Mouse (Mus musculus) embryonic facial prominence, embryonic 13.5 days (tissue): ENCODE measurements around the gene Egfl6. TPM values are rescaled to one million over a fixed set of nuclear protein-coding genes. Genes with fewer than 3 reads are reported as not detected.

ENCODE experiments used
- ATAC-seq: fragments of 200-750 bp; cut with Nextera tagmentation; 2 replicates; pipeline ENCODE4 v1.8.0; 2017; ENCODE audit warnings: low read depth; ENCODE audit not compliant: insufficient number of reproducible peaks, insufficient read depth, low FRiP score, low TSS enrichment
- H3K27ac ChIP-seq: fragments of 300-500 bp; sonication (generic); 2 replicates; pipeline ENCODE4 v1.5.1; 2015; ENCODE audit warnings: moderate library complexity, mild to moderate bottlenecking, inconsistent platforms
- H3K27me3 ChIP-seq: fragments of 300-500 bp; sonication (generic); 2 replicates; pipeline ENCODE4 v1.6.1; 2015; ENCODE audit warnings: mild to moderate bottlenecking, inconsistent platforms
- H3K36me3 ChIP-seq: fragments of 300-500 bp; sonication (generic); 2 replicates; pipeline ENCODE4 v1.6.1; 2015; ENCODE audit warnings: mild to moderate bottlenecking, inconsistent platforms
- H3K4me1 ChIP-seq: fragments of 300-500 bp; sonication (generic); 2 replicates; pipeline ENCODE4 v1.6.1; 2015; ENCODE audit warnings: inconsistent platforms
- H3K4me2 ChIP-seq: fragments of 300-500 bp; sonication (generic); 2 replicates; pipeline ENCODE4 v1.6.1; 2015; ENCODE audit warnings: moderate library complexity, mild to moderate bottlenecking, inconsistent platforms
- H3K4me3 ChIP-seq: fragments of 300-500 bp; sonication (generic); 2 replicates; pipeline ENCODE4 v1.5.1; 2015; ENCODE audit warnings: mild to moderate bottlenecking, inconsistent platforms
- H3K9ac ChIP-seq: fragments of 300-500 bp; sonication (generic); 2 replicates; pipeline ENCODE4 v1.6.1; 2015; ENCODE audit warnings: mild to moderate bottlenecking, inconsistent platforms
- H3K9me3 ChIP-seq: fragments of 300-500 bp; sonication (generic); 2 replicates; pipeline ENCODE4 v1.6.1; 2016; ENCODE audit warnings: inconsistent platforms
- WGBS: fragments of 180-500 bp; shearing (Covaris S2); methylation state at CpG from one replicate; pipeline ENCODE4 v1.1.7; 2015; ENCODE audit warnings: mixed read lengths; 5-methylcytosine and 5-hydroxymethylcytosine counted together
- polyA plus RNA-seq: library from polyadenylated mRNA; unstranded; fragments of >200 nt; fragmentation: Nextera tagmentation; extraction: Ambion mirVana; gene quantifications from 2 replicates; pipeline ENCODE4 v1.2.1, GENCODE M21; 2015

Egfl6 gene
- 130 and 154 TPM in 2 replicates for polyA plus RNA-seq

- Histone ChIP-seq H3K9ac (peak within 1 kb of the TSS; percentile 70), H3K4me2 (peak within 1 kb of the TSS; percentile 77), H3K4me1 (no peaks in the 10 kb centered on the region), H3K36me3 (no peaks in the 10 kb centered on the region), H3K27ac (peak within 1 kb of the TSS; percentile 55), H3K27me3 (peaks cover 57% of the 10 kb centered on the region), H3K4me3 (peak within 1 kb of the TSS; percentile 49), H3K9me3 (no peaks in the 10 kb centered on the region)
- ATAC-seq: 0 out of 2 replicates have a peak, but pooled peaks have one; percentile 67
- WGBS: 22% methylated on average over 39 of the region's 39 CpGs
Measured at GRCm38 (mm10) chrX:166584947-166585824, at the start of gene Egfl6. Egfl6 (minus strand) TSS chrX:166585720.

- peak overlapping the region; percentile 82 for H3K27ac ChIP-seq
- no peak overlapping the region for H3K9ac ChIP-seq
- H3K4me3 ChIP-seq: no peak overlapping the region
- no peaks in the 10 kb centered on the region for H3K36me3 ChIP-seq
- peaks cover 4% of the 10 kb centered on the region for H3K4me1 ChIP-seq
- H3K4me2 ChIP-seq: no peak overlapping the region
- 40% methylated on average over 3 of the region's 3 CpGs for WGBS
- H3K27me3 ChIP-seq: peaks cover 29% of the 10 kb centered on the region
- 0 out of 2 replicates have a peak, but pooled peaks have one; percentile 20 for ATAC-seq
- no peaks in the 10 kb centered on the region for H3K9me3 ChIP-seq
Measured at GRCm38 (mm10) chrX:166626866-166627570, 41.5 kb upstream of the Egfl6 start.

- H3K9me3 ChIP-seq: no peaks in the 10 kb centered on the region
- 53% methylated on average over 4 of the region's 4 CpGs for WGBS
- peaks cover 4% of the 10 kb centered on the region for H3K4me1 ChIP-seq
- peaks cover 32% of the 10 kb centered on the region for H3K27me3 ChIP-seq
- no peak overlapping the region for H3K4me3 ChIP-seq
- no peak for ATAC-seq
- H3K9ac ChIP-seq: no peak overlapping the region
- no peak overlapping the region for H3K4me2 ChIP-seq
- no peaks in the 10 kb centered on the region for H3K36me3 ChIP-seq
- peak overlapping the region; percentile 82 for H3K27ac ChIP-seq
Measured at GRCm38 (mm10) chrX:166626174-166626573, 40.7 kb upstream of the Egfl6 start.

DNA sequence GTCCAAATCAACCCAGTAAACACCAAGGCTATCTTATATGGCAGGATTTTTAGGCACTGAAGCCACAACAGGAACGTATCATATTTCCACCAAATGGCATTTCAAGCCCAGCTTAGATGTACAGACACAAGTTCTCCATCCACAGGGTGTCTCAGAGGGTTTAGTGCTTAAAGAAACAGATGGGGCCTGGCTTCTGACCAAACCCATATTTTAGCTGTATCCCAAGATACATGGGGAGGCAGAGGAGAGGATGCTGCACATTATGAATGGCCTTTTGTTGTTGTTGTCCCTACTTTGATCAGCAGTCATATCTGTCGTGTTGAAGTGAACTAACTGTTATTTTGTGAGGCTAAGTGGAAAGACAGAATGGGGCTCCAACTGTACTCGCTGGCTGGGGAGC lies 37.7 kb upstream of the Egfl6 start:
- H3K9ac ChIP-seq: no peak overlapping the region
- ATAC-seq: no peak
- no peaks in the 10 kb centered on the region for H3K36me3 ChIP-seq
- H3K27me3 ChIP-seq: peaks cover 59% of the 10 kb centered on the region
- H3K4me3 ChIP-seq: no peak overlapping the region
- H3K4me1 ChIP-seq: peaks cover 4% of the 10 kb centered on the region
- H3K27ac ChIP-seq: no peak overlapping the region
- 58% methylated on average over 3 of the region's 3 CpGs for WGBS
- H3K9me3 ChIP-seq: no peaks in the 10 kb centered on the region
- H3K4me2 ChIP-seq: no peak overlapping the region

- Histone ChIP-seq H3K4me3 (no peak overlapping the region), H3K27ac (no peak overlapping the region), H3K27me3 (peaks cover 56% of the 10 kb centered on the region), H3K4me1 (peaks cover under 1% of the 10 kb centered on the region; the same call in 1 of the 2 replicates), H3K9ac (no peak overlapping the region), H3K4me2 (no peak overlapping the region), H3K9me3 (no peaks in the 10 kb centered on the region), H3K36me3 (no peaks in the 10 kb centered on the region)
- ATAC-seq: no peak
- WGBS: 67% methylated on average over 9 of the region's 9 CpGs
Measured at GRCm38 (mm10) chrX:166621560-166622301, 36.2 kb upstream of the Egfl6 start.

- Histone ChIP-seq H3K4me3 (no peak overlapping the region), H3K9ac (no peak overlapping the region), H3K4me2 (no peak overlapping the region), H3K36me3 (no peaks in the 10 kb centered on the region), H3K27ac (no peak overlapping the region), H3K4me1 (no peaks in the 10 kb centered on the region), H3K9me3 (no peaks in the 10 kb centered on the region), H3K27me3 (peaks cover 52% of the 10 kb centered on the region)
- 62% methylated on average over 6 of the region's 6 CpGs for WGBS
- ATAC-seq: no peak
Measured at GRCm38 (mm10) chrX:166620900-166621299, 35.4 kb upstream of the Egfl6 start.

DNA sequence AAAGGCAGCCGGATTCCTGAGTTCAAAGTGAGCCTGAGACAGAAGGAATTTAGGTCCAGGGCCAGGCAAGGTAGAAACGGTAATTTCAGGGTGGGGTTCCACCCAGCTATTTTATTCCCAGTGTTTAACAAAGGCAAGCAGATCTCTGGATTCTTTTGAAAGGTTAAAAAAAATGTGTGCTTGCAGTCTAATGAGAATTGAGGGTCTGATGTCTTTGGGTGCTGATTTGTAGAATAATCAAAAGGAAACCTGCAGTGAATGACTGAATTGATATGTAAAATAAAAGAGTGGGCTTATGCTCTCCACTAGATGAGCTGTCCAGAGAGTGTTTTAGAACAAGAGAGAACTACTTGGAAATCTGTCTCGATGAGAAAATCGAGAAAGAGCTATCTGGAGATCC lies 33.6 kb upstream of the Egfl6 start:
- H3K36me3 ChIP-seq: no peaks in the 10 kb centered on the region
- 76% methylated on average over 4 of the region's 4 CpGs for whole genome bisulfite sequencing
- no peaks in the 10 kb centered on the region for H3K4me1 ChIP-seq
- H3K9me3 ChIP-seq: no peaks in the 10 kb centered on the region
- H3K4me2 ChIP-seq: no peak overlapping the region
- no peak overlapping the region for H3K27ac ChIP-seq
- no peak overlapping the region for H3K9ac ChIP-seq
- H3K27me3 ChIP-seq: peaks cover 53% of the 10 kb centered on the region
- ATAC-seq: no peak
- no peak overlapping the region for H3K4me3 ChIP-seq

DNA sequence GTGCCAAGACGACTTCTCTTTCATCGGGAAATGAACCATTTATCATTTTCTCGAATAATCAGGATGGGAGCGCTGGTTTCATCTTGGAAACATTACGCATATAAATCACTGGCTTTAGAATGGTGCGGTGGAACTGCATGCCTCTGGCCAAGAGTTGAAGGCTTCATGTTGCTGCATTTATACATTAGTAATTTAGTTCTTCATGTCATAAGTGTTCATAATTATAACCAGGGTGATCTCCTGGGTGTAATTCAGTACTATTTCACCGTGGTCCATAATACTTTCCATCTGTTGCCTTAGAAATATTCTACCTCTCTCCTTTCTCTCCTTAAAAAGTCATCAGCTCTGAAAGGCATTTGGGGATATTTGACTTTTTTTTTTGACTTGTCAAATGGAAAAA lies 29.7 kb upstream of the Egfl6 start:
- peak overlapping the region; percentile 44; the same call in 1 of the 2 replicates for H3K27ac ChIP-seq
- H3K9ac ChIP-seq: no peak overlapping the region
- H3K4me1 ChIP-seq: no peaks in the 10 kb centered on the region
- H3K4me3 ChIP-seq: no peak overlapping the region
- H3K4me2 ChIP-seq: no peak overlapping the region
- peaks cover 49% of the 10 kb centered on the region for H3K27me3 ChIP-seq
- H3K36me3 ChIP-seq: no peaks in the 10 kb centered on the region
- no peak for ATAC-seq
- H3K9me3 ChIP-seq: no peaks in the 10 kb centered on the region
- WGBS: 56% methylated on average over 7 of the region's 7 CpGs

DNA sequence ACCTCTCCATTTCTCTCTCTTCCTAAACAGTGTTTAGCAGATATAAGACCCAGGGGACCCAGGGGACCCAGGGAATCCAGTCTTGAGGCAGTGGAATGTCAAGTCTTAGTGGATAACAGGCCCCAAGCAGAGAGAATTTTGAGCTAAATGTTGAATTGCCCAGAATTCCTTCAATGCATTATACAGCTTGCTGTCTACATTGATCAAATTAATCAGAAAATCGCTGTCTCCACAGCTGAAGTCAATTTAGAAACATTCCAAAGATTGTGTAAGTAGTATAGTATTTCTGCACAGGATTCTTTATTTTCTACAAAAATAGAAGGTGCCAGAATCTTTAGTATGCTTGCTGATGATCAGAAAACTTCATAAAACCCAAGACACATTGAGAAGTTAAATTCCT lies 9.4 kb downstream of the Egfl6 start:
- no peak overlapping the region for H3K4me3 ChIP-seq
- no peaks in the 10 kb centered on the region for H3K4me1 ChIP-seq
- no peaks in the 10 kb centered on the region for H3K36me3 ChIP-seq
- no peak overlapping the region for H3K4me2 ChIP-seq
- H3K9ac ChIP-seq: no peak overlapping the region
- H3K27ac ChIP-seq: peak overlapping the region; percentile 62; the same call in 1 of the 2 replicates
- peaks cover 10% of the 10 kb centered on the region for H3K27me3 ChIP-seq
- 33% methylated on average over 1 of the region's 1 CpGs for WGBS
- H3K9me3 ChIP-seq: no peaks in the 10 kb centered on the region
- no peak for ATAC-seq

- 80% methylated on average over 6 of the region's 6 CpGs for WGBS
Measured at GRCm38 (mm10) chrX:166565983-166566382, 19.5 kb downstream of the Egfl6 start.

GRCm38 (mm10) chrX:166565401-166565800 lies 20.1 kb downstream of the Egfl6 start:
- H3K4me2 ChIP-seq: no peak overlapping the region
- no peaks in the 10 kb centered on the region for H3K36me3 ChIP-seq
- no peaks in the 10 kb centered on the region for H3K9me3 ChIP-seq
- ATAC-seq: no peak
- peaks cover 9% of the 10 kb centered on the region for H3K27me3 ChIP-seq
- 53% methylated on average over 5 of the region's 5 CpGs for WGBS
- H3K9ac ChIP-seq: no peak overlapping the region
- no peak overlapping the region for H3K4me3 ChIP-seq
- H3K27ac ChIP-seq: peak overlapping the region; percentile 72
- peaks cover 7% of the 10 kb centered on the region; the same call in 1 of the 2 replicates for H3K4me1 ChIP-seq

More at GRCm38 (mm10) chrX:166565983-166566382, 19.5 kb downstream of the Egfl6 start:
- Histone ChIP-seq H3K4me2 (no peak overlapping the region), H3K9ac (no peak overlapping the region), H3K4me3 (no peak overlapping the region), H3K4me1 (peaks cover 7% of the 10 kb centered on the region; the same call in 1 of the 2 replicates), H3K27ac (0 out of 2 replicates have a peak overlapping the region, but pooled peaks have one; percentile 72), H3K27me3 (peaks cover 9% of the 10 kb centered on the region), H3K36me3 (no peaks in the 10 kb centered on the region), H3K9me3 (no peaks in the 10 kb centered on the region)
- ATAC-seq: no peak
